Mouse (Mus musculus): ENCODE measurements around the gene Mroh9. TPM values are rescaled to one million over a fixed set of nuclear protein-coding genes. Genes with fewer than 3 reads are reported as not detected.

Mroh9 gene
- total and polyA plus RNA-seq, 3 experiments = not detected

- H3K9ac ChIP-seq (ENCODE audit: insufficient read depth, low read depth) = no peak overlapping the region
- TF ChIP-seq NRF1 (IDR thresholded peaks at IDR 0.05; ENCODE audit: low read depth, low read length) = no peak
- peak; percentile 67 for TF ChIP-seq SMC3 (IDR thresholded peaks at IDR 0.05; ENCODE audit: low read depth, low read length)
- no peak for TF ChIP-seq ZNF384 (IDR thresholded peaks at IDR 0.05; ENCODE audit: low read depth, low read length)
- TF ChIP-seq POLR2AphosphoS2 (IDR thresholded peaks at IDR 0.05; ENCODE audit: low read depth, low read length) = no peak
- no peak for TF ChIP-seq KAT2A (IDR thresholded peaks at IDR 0.05; ENCODE audit: insufficient replicate concordance, low read length)
- no peak for TF ChIP-seq MEF2A (IDR thresholded peaks at IDR 0.05; ENCODE audit: borderline replicate concordance, low read depth, low read length)
- TF ChIP-seq CTCF (conservative IDR thresholded peaks at IDR 0.05 in 1 of 2, IDR thresholded peaks at IDR 0.05 in 1 of 2; ENCODE audit: low read depth in 2 of 2, low read length in 2 of 2) = peak; percentile 75 to 84
- no peak for TF ChIP-seq UBTF (IDR thresholded peaks at IDR 0.05; ENCODE audit: low read depth, low read length)
- no peak for TF ChIP-seq JUN (IDR thresholded peaks at IDR 0.05; ENCODE audit: insufficient read depth, low read depth, low read length)
- TF ChIP-seq PAX5 (IDR thresholded peaks at IDR 0.05; ENCODE audit: low read length) = no peak
- no peak; the same call in 1 of the 2 replicates for TF ChIP-seq ZC3H11A (IDR thresholded peaks at IDR 0.05; ENCODE audit: low read depth, low read length)
- peak; percentile 75 for TF ChIP-seq RAD21 (IDR thresholded peaks at IDR 0.05; ENCODE audit: low read depth, low read length)
- TF ChIP-seq USF2 (conservative IDR thresholded peaks at IDR 0.05; ENCODE audit: low read depth, low read length) = no peak
- no peak for TF ChIP-seq ETS1 (conservative IDR thresholded peaks at IDR 0.05; ENCODE audit: low read depth, low read length)
- no peak for TF ChIP-seq MAX (IDR thresholded peaks at IDR 0.05; ENCODE audit: low read length)
- no peak for TF ChIP-seq CHD2 (IDR thresholded peaks at IDR 0.05; ENCODE audit: low read length)
- TF ChIP-seq SIN3A (IDR thresholded peaks at IDR 0.05; ENCODE audit: low read length) = no peak
- no peak for TF ChIP-seq NELFE (IDR thresholded peaks at IDR 0.05; ENCODE audit: low read depth, low read length)
- no peak for TF ChIP-seq BHLHE40 (IDR thresholded peaks at IDR 0.05; ENCODE audit: low read depth, low read length)
- no peak for TF ChIP-seq ZMIZ1 (IDR thresholded peaks at IDR 0.05; ENCODE audit: low read depth, low read length)
- TF ChIP-seq MYC (IDR thresholded peaks at IDR 0.05; ENCODE audit: low read depth, low read length) = no peak
- no peak for TF ChIP-seq POLR2A (IDR thresholded peaks at IDR 0.05; ENCODE audit: low read depth, low read length)
- no peak for TF ChIP-seq TCF12 (IDR thresholded peaks at IDR 0.05; ENCODE audit: low read depth, low read length)
- peak; percentile 48 for DNase-seq (ENCODE audit: extremely low read depth)
- in situ Hi-C loops (cut with MboI; ENCODE audit: low pct_ligation_motif_present, low pct_unique_long_range_greater_than_20kb, low sequenced_read_pairs) = loop anchor here (10.0 kb wide), 1 partner anchor 166 kb away; no protein-coding TSS in a partner anchor
- no peaks in the 10 kb centered on the region for H3K9me3 ChIP-seq (replicated peaks; ENCODE audit: low read length)
- H3K4me1 ChIP-seq (ENCODE audit: control insufficient read depth in 1 of 2, insufficient read depth in 2 of 2) = no peaks in the 10 kb centered on the region; a peak in 1 of 4 replicates
- no peak overlapping the region for H3K4me3 ChIP-seq (replicated peaks in 1 of 3; ENCODE audit: low read depth in 2 of 3, low read length in 2 of 3, poor library complexity in 1 of 3)
- dilution Hi-C loops (cut with MboI; ENCODE audit: extremely low pct_ligation_motif_present, extremely low pct_unique_long_range_greater_than_20kb, low sequenced_read_pairs) = no loop called here
- H3K36me3 ChIP-seq (replicated peaks in 1 of 2; ENCODE audit: control insufficient read depth in 1 of 2, insufficient read depth in 1 of 2, low read length in 1 of 2) = no peaks in the 10 kb centered on the region
- no peak overlapping the region for H3K4me2 ChIP-seq (ENCODE audit: insufficient read depth, low read depth, poor library complexity, severe bottlenecking)
- no peaks in the 10 kb centered on the region for H3K27me3 ChIP-seq (replicated peaks)
- no peak overlapping the region for H3K27ac ChIP-seq (ENCODE audit: insufficient read depth, low read depth)
- no peaks in the 10 kb centered on the region for H3K79me2 ChIP-seq (replicated peaks; ENCODE audit: control insufficient read depth, extremely low read depth, insufficient read depth, poor library complexity, severe bottlenecking)
Measured at GRCm38 (mm10) chr1:163070502-163070901, 15.0 kb downstream of the Mroh9 start.

GRCm38 (mm10) chr1:163060381-163060780 is 25.1 kb downstream of the Mroh9 start:
- TF ChIP-seq ELF1 (IDR thresholded peaks at IDR 0.05; ENCODE audit: low read depth, low read length) = no peak
- no peak for TF ChIP-seq JUND (conservative IDR thresholded peaks at IDR 0.05; ENCODE audit: low read depth, low read length)
- TF ChIP-seq MXI1 (IDR thresholded peaks at IDR 0.05; ENCODE audit: low read depth, low read length) = no peak
- no peak for TF ChIP-seq UBTF (IDR thresholded peaks at IDR 0.05; ENCODE audit: low read depth, low read length)
- no peak for TF ChIP-seq GABPA (IDR thresholded peaks at IDR 0.05; ENCODE audit: insufficient replicate concordance, low read depth, low read length)
- TF ChIP-seq MAFK (IDR thresholded peaks at IDR 0.05; ENCODE audit: insufficient replicate concordance, low read length) = no peak
- no peak for TF ChIP-seq POLR2AphosphoS2 (IDR thresholded peaks at IDR 0.05; ENCODE audit: low read depth, low read length)
- TF ChIP-seq TBP (conservative IDR thresholded peaks at IDR 0.05; ENCODE audit: low read depth, low read length) = no peak
- no peak for TF ChIP-seq MYC (IDR thresholded peaks at IDR 0.05; ENCODE audit: low read depth, low read length)
- TF ChIP-seq E2F4 (IDR thresholded peaks at IDR 0.05; ENCODE audit: insufficient replicate concordance, low read depth, low read length) = no peak
- TF ChIP-seq CTCF (conservative IDR thresholded peaks at IDR 0.05 in 1 of 2, IDR thresholded peaks at IDR 0.05 in 1 of 2; ENCODE audit: low read depth in 2 of 2, low read length in 2 of 2) = no peak
- TF ChIP-seq ZMIZ1 (IDR thresholded peaks at IDR 0.05; ENCODE audit: low read depth, low read length) = no peak
- no peak for TF ChIP-seq NELFE (IDR thresholded peaks at IDR 0.05; ENCODE audit: low read depth, low read length)
- TF ChIP-seq MAX (IDR thresholded peaks at IDR 0.05; ENCODE audit: low read length) = no peak
- no peak for TF ChIP-seq CHD2 (IDR thresholded peaks at IDR 0.05; ENCODE audit: low read length)
- no peak for TF ChIP-seq HCFC1 (IDR thresholded peaks at IDR 0.05; ENCODE audit: low read depth, low read length)
- TF ChIP-seq USF1 (IDR thresholded peaks at IDR 0.05; ENCODE audit: low read depth, low read length) = no peak
- TF ChIP-seq SMC3 (IDR thresholded peaks at IDR 0.05; ENCODE audit: low read depth, low read length) = no peak
- no peak for TF ChIP-seq ZNF384 (IDR thresholded peaks at IDR 0.05; ENCODE audit: low read depth, low read length)
- dilution Hi-C loops (cut with MboI; ENCODE audit: extremely low pct_ligation_motif_present, extremely low pct_unique_long_range_greater_than_20kb, low sequenced_read_pairs) = no loop called here

More at GRCm38 (mm10) chr1:163060381-163060780, 25.1 kb downstream of the Mroh9 start:
- in situ Hi-C loops (cut with MboI; ENCODE audit: low pct_ligation_motif_present, low pct_unique_long_range_greater_than_20kb, low sequenced_read_pairs) = no loop called here
- Histone ChIP-seq H3K9ac (ENCODE audit: insufficient read depth, low read depth) (no peak overlapping the region), H3K9me3 (replicated peaks; ENCODE audit: low read length) (no peaks in the 10 kb centered on the region), H3K79me2 (replicated peaks; ENCODE audit: control insufficient read depth, extremely low read depth, insufficient read depth, poor library complexity, severe bottlenecking) (no peaks in the 10 kb centered on the region), H3K27ac (ENCODE audit: insufficient read depth, low read depth) (no peak overlapping the region), H3K4me3 (replicated peaks in 1 of 3; ENCODE audit: low read depth in 2 of 3, low read length in 2 of 3, poor library complexity in 1 of 3) (no peak overlapping the region), H3K4me2 (ENCODE audit: insufficient read depth, low read depth, poor library complexity, severe bottlenecking) (no peak overlapping the region), H3K27me3 (replicated peaks) (no peaks in the 10 kb centered on the region), H3K36me3 (replicated peaks in 1 of 2; ENCODE audit: control insufficient read depth in 1 of 2, insufficient read depth in 1 of 2, low read length in 1 of 2) (no peaks in the 10 kb centered on the region), H3K4me1 (ENCODE audit: control insufficient read depth in 1 of 2, insufficient read depth in 2 of 2) (no peaks in the 10 kb centered on the region)
- DNase-seq (ENCODE audit: extremely low read depth) = no peak
